Mouse (Mus musculus) naive thymus-derived CD4-positive, alpha-beta T cell, adult 2 months (primary cell): ENCODE measurements around the gene Lipc.
"Not testable (repeated sequence)": the region's sequence is repeated elsewhere in the genome, so short reads cannot be mapped to it uniquely, and the experiment has no call there.

ENCODE experiments used
- DNase-seq: peaks from one replicate; pipeline ENCODE4 v3.0.0-alpha.2; 2011; ENCODE audit warnings: low read depth

The Lipc gene

DNA sequence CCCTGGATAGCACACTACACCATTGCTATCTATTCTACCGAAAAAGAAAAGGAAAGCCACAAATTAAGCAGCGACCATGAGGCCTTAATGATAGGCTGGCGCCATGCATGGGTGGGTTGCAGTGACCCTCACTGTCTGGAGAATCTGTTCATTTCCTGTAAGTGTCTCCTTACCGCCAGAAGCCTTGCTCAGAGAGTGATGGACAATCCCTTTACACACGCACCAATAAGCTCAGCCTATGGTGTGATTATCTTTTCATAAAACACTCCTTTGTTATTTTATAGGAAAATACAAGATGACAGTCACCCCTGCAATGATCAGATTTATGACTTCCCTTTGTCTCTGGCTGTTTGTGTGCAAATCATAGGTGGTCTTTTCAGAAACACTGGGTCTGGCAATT is 92.8 kb downstream of the Lipc start:
- DNase-seq = no peak

DNA sequence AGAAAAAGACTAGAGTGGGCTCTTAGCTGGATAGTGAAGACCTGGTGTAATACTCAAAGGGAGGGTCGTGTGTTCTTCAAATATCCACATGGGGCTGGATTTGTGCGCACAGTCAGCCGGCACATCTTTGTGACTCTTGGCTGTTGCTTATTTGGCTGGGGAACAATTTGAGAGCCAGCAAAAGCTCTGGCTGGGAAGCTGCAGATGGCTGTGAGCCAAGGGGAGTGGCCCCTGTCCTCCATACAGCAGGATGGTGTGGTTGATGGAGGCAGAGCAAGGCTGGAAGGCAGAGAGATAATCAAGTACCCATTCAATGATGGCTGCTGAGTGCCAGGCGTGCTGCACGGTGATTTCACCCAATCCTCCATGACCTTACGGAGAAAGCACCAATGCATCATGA is 96.2 kb downstream of the Lipc start:
- DNase-seq = no peak

DNA sequence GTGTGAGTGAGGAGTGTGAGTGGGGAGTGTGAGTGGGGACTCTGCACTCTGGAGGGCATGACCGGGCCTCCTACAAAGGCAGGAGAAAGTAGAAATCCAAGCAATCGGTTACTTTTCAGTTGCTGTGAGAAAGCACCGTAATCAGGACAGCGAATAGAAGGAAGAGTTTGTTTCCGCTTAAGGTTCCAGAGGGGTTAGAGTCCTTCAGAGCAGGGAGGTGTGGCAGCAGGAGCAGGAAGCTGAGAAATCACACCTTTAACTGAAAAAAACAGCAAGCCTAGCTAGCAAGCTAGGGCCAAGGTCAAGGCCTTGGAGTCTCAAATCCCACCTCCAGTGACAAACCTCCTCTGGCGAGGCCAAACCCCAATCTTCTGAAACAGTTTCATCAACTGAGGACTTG is 97.1 kb downstream of the Lipc start:
- DNase-seq = no peak

DNA sequence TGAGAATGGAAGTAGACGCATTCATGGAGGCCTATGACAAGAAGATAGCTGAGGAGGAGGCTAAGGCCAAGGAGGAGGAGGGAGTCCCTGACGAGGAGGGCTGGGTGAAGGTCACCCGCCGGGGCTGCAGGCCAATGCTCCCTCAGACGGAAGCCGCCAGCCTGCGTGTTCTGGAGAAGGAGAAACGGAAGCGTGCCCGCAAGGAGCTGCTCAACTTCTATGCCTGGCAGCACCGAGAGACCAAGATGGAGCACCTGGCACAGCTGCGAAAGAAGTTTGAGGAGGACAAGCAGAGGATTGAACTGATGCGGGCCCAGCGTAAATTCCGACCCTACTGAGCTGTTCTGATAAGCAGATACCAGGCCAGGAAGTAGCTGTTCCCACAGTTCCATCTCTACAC is 98.9 kb downstream of the Lipc start:
- not testable (repeated sequence) for DNase-seq

DNA sequence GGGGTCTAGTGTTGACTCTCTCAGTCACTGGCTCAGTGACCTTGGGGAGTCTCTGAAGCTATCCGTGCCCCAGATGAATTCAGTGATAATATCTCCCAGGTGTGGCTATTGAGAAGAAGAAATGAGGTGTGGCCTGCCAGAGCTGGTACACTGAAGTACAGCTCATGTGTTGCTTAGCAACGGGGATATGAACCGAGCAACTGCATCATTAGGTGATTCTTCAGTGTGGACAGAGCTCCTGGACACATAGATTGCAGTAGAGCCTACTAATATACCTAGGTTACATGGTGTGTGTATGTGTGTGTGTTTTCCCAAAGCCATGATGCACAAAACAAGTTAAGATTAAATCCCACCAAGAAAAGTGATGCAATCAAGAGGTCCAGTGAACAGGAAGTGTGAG is 100.5 kb downstream of the Lipc start:
- no peak for DNase-seq

DNA sequence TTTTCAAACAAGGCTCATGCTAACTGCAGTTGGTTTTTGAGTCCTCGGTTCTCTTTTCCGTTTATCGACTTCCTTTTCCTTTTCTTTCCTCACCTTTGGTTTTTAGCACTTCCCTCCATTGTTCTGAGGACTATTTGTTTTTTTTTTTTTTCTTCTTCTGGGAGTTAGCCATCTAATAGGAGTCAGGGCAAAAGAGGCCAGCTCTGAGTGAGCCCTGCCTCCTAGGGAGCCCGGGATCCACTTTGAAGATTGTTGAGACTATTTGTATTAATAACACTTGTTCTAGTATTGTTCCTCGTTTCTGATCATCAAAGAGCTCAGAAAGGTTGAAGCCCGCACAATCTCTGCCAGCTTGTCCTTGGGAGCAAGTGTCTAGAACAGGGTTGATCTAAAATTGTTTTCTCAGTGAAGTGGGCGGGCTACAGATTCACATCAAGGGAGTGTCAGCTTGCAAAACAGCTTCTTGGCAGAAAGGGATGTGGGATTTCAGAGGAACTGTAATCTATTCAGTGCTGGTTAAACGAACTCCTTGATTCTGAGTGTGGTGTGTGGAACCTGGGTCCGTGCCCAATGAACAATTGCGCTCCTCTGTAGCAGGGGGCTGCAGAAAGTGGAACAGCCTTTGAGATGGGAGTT is 103.8 kb downstream of the Lipc start:
- no peak for DNase-seq

DNA sequence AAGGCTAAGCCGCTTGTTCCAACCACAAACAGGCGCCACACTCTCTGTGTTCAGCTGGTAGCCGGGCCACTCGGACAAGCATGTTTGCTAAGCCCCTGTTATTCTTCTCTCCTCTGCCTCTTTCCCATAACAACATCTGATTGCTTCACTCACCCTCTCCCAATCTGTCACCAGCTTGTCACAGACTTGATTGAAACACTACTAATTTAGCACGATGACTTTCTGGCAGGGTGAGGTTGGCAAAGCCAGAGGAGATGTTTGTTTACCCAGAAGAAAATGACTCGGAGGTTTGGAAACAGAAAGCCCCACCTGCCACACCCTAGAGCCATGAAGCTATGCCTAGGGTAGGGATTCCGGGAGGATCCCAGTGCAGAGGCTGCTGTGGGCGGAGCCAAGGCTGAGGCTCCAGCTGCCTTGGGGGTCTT is 104.4 kb downstream of the Lipc start:
- DNase-seq = no peak

DNA sequence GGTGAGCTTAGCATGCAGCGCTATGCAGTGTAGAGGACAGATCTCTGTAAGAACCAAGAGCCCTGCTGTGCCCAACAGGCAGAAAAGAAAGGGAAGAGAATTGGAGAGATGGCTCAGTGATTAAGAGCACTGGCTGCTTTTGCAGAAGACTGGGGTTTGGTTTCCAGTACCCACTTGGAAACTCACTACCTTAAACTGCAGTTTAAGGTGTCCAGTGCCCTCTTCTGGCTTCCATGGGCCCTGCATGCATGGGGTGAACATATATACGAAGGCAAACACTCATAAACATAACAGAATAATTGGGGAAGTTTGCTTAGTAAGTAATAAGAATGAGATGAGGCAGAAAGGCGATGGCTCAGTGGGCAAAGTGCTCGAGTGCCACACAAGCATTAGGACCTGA is 108.8 kb downstream of the Lipc start:
- DNase-seq = no peak

DNA sequence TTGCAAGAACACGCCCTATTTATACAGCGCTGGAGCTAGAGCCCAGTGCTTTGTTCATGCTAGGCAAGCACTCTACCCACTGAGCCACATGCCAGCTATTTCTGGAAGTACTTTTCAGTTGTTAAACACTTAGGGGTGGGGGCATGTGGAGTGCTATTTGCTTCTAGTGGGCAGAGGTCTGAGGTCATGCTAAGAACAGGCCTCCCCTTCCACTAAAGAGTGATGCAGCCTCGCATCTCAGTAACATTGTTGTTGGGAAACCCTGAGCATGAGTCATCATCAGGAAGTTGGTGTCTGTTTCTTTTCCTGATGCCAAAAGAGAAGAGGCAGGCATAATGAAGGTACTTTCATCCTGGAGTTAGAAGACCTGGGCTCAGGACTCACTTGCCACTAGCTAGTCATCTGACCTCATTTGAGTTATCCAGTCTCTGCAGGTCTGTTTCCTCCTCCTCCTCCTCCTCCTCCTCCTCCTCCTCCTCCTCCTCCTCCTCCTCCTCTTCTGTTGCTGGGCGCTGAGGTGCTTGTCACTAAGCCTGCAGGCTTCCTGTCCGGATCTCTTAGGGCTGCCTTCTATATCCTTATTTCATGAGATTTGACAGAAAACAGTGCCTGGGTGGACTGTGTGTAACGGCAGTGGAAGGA is 109.6 kb downstream of the Lipc start:
- no peak for DNase-seq

DNA sequence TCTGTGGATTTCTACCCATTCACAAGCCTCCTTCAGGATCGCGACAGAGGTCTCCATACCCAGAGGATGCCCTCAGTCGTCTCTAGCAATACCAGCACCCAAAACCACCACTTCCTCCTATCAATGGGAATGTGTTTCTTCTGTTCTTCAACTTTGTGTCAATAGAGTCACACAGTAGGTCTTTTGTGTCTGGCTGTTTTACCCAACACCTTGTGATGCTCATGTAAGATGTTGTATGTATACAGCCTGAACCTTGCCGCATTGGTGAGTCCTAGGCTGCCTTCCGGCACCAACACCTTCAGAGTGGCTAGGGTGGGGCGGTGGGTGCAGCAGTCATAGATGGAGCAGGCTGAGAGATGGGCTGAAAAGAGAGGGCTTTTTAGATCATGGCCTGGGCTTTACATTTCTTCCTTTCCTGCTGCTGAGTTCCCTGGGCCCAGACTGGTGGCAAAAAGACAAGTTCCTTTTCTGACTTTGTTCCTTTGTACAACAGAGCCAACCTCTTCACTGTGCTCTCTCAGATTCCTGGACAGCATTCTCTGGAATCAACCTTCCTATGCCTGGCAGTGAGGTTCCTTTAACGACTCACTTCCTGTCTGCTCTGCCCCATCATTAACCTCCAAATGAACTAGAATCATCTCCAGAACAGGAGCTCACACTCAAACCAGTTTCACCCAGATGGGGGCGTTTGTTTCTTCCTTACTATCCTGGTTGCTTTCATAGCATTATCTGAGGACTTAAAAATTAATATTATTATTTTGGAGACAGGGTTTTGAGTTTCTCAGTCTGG is 110.4 kb downstream of the Lipc start:
- no peak for DNase-seq

DNA sequence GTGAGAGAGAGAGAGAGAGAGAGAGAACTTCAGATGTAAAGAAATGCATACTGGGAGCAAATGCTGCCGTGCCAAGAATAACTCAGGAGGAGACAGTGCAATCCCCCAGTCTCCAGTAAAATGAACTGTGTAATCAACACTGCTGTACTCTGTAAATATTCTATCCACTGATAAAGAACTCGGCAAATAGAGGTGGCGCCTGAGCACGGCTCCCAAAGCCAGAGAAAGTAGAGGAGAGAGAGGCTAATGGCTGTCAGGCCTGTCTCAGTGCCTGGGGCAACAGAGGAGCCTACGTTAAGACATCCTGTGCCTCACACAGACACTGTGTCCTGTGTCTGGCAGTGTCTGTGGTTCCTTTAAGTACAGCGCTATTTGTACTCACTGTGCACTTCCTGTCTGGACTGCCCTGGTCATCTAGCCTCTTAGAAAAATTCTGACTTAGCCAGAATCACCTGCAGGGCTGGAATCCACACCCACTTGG is 111.1 kb downstream of the Lipc start:
- DNase-seq = no peak

DNA sequence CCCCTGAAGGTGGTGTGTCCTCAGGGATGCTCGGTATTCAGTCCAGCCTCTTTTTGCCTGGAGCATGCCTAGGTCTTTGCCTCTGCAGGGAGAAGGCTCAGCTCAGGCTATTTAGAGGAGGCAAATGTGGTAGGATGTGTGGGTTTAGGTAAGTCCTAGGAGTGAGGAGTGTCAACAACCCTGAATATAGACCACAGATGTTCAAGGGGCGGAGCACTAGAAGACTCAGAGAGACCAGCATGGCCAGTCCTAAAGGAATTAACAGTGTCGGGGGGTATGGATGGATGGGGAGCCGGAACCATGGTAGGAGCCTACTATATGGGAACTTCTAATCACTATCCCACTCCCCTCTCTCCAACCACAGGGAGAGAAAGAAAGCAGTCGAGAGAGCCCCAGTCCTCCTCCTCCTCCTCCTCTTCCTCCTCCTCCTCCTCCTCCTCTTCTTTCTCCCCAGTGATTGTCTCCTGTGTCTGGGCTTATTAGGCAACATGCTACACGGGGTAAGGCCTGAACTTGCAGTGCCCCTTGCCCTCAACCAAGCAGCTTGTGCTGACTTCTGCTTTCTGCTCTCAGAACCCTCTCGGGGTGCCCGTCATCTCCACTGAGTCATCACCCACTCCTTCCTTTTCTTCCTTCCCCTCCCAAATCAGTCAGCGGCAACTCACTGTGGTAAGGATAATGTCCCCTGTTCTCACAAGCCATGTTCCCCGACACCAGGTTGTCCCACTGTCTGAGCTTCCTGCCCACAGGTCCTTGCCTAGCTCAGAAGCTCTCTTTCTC is 113.7 kb downstream of the Lipc start:
- DNase-seq = no peak

DNA sequence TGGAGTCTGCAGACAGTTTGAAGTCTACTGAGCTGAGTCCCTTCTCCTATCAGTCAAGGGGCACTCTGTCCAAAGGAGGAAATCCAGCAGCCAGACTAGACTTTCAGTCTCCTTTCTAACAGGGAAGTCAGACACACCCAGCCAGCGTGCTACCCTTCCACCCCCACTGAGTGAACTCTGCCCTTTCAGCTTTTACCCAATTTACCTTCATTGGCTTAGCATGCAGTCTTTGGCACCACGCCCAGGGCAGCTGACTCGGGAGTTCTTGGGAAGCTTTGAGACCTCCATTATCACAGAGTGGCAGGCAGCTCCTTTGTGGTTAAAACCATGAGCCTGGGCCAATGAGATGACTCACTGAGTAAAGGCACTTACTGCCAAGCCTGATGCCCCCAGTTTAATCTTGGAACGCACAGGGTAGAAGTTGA is 117.3 kb downstream of the Lipc start:
- DNase-seq = no peak

DNA sequence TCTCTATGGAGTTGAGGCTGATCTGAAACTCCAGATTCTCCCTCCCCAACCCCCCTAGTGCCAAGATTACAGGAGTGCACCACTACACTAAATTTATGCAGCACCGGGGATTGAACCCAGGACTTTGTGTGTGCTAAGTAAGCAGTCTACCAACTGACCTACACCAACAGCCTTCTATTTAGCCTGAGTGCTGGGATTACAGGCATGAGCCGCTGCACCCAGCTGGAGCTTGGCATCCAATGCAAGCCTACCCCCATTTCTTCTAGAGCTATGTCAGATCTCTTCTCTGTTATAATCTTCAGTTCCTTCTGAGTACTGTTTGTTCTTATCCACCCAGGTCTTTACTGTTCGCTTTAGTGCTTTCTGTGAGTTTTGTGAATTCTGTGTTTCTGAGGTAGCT is 117.8 kb downstream of the Lipc start:
- DNase-seq = no peak

DNA sequence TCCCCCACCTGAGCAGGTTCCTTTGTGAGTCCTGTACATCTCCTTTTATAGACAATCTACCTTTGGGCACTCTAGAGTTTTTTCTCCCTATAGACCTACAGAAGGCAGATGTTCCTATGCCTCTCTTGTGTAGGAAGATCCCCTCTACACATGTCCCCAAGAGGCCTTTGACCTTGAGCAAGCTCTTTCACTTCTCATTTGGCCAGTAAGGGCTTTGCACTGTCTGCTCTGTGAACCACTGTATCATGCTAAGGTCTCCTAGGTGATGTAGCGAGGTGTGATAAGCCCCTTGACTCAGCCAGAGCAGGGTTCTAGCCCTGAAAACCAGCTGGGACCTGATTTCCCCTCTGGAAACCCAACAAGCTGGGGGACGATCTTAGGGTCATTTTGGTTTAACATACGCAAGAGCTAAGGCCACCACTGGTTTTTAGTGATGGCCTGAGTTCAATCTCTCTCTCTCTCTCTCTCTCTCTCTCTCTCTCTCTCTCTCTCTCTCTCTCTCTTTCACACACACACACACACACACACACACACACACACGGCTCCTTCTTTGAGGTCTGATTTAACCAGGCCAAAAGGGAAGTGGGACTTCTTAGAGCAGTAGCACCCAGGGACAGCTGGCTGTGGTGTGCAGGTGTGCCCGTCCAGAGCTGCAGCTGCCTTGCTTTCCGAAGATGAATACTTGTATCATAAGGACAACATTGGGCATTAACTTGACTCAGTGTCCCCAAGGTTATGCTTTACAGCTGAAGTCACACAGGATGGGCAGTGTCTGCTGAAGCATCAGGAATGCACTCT is 118.7 kb downstream of the Lipc start:
- DNase-seq = no peak

DNA sequence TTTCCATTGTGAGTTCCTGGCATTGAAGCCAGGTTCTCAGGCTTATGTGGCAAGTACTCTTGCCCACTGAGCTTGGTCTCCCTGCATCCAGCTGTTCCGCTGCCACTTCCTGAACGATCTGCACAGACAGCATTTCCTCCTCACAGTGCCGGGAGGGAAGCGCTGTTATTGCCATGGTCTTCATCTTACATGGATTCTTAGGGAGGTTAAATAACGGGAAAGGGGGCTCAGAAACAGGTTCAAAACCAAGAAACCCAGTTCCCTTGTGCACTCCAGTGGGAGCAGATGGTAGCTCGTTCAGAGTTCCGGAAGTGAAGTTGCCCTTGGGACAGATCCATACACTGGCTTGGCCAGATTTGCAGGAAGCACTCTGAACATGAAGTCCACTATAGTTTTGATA is 119.8 kb downstream of the Lipc start:
- no peak for DNase-seq

DNA sequence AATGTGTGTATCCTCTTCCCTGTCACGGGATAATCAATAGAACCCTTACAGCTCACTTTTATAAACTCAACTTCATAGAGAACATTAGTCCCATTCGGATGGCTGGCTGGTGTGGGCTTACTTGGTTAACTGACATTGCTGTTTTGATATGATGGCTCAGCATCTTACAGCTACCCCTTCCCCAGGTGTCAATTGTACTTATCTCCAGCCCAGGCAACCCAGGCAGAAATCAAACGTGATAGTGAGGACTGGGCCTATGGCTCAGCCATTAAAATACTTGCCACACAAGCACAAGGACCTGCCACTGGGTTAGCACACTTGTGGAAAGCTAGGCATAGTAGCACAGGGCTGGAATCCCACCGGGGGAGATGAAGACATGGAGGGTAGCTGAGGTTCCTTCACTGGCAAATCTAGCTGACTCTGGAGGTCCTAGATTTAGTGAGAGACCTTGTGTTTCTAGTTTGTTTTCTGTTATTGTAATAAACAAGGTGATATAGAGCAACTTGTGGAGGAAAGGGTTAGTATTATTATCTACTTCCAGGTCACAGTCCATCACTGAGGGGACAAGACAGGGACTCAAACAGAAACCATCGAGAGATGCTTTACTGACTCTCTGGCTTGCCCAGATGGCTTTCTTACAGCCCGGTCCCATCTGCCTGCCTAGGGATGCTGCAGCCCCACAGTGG is 121.0 kb downstream of the Lipc start:
- DNase-seq = no peak

DNA sequence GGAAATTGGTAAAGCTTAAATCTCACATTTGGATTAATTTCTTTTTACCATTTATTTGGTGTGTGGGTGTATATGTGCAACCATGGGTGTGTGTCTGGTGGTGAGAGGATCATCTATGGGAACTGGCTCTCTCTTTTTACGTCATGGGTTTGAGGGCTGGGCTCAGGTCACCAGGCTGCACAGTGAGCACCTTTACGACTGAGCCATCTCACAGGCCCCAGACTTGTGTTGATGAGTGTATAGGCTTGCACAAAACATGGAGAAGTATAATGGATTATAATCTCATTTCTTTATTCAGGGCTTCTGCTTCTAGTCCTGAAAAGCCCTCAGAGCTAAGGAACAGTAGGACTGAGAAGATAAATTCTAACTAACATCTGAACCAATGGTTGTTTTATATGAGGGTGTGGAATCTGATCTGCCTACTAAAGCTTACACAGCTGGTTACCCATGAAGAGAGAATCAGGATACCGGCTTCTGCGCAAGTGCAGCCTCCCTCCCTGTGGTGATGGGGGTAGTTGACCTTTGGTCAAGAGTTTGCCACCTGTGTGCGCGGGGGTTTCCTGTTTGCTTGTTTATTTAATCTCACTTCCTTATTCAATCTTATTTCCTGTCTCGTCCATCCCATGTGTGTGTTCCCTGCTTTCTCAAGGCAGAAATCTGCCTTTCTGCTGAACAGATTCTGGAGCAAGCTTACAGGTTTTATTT is 122.1 kb downstream of the Lipc start:
- DNase-seq = no peak

DNA sequence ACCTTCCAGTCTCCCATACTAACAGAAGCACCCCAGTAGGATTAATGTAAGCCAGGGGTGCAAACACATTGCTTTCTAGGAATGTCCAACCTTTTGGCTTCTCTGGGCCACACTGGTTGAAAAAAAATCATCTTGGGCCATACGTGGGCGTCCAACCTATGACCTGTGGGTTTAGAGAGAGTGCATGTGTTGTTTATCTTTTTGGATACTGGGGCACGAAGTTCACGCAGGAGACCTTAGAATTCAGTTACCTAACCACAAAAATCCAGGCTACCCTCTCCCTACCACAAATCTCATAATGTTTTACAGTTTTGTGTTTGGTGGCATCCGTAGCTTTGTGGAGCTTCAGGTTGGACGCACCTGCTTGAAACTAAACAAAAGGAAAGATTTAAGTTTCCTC is 124.1 kb downstream of the Lipc start:
- DNase-seq = no peak

DNA sequence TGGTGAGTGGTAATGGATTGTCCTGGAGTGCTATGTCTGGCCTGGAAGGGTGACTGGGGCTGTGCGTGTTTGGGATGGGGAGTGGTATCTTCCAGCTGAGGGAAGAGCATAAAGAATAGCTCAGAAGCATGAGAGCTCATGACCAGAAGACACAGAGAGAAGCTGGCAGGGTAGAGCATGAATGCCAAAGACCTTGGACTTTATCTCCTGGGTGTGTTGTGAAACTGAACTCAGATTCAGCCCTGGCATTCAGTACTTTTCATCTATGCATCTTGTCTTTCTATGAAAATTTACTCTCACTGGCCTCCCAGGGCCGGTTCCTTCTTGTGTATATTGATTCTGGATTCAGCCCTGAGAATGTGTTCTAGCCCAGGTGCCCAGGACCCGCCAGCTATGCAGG is 127.9 kb downstream of the Lipc start:
- DNase-seq = no peak
